Mouse (Mus musculus) kidney, embryonic 16.5 days (tissue): Measurements from ENCODE around the gene Vipr2. TPM values are rescaled to one million over a fixed set of nuclear protein-coding genes. Genes with fewer than 3 reads are reported as not detected.

Experiments
- ATAC-seq: fragments of 200-750 bp; cut with Nextera tagmentation; 2 replicates; pipeline ENCODE4 v1.8.0; 2017; ENCODE audit warnings: moderate TSS enrichment; ENCODE audit not compliant: low FRiP score, low TSS enrichment
- H3K27ac ChIP-seq: fragments of 300-500 bp; sonication (generic); 2 replicates; pipeline ENCODE4 v1.5.1; 2014; ENCODE audit warnings: low read length
- H3K27me3 ChIP-seq: fragments of 300-500 bp; sonication (generic); 2 replicates; pipeline ENCODE4 v1.6.1; 2014; ENCODE audit warnings: low read length, control low read depth, mixed read lengths; ENCODE audit not compliant: insufficient read depth
- H3K36me3 ChIP-seq: fragments of 300-500 bp; sonication (generic); 2 replicates; pipeline ENCODE4 v1.6.1; 2014; ENCODE audit warnings: low read length, control low read depth, mixed read lengths; ENCODE audit not compliant: insufficient read depth
- H3K4me1 ChIP-seq: fragments of 300-500 bp; sonication (generic); 2 replicates; pipeline ENCODE4 v1.6.1; 2014; ENCODE audit warnings: low read length, control low read depth, mixed read lengths; ENCODE audit not compliant: insufficient read depth
- H3K4me2 ChIP-seq: fragments of 300-500 bp; sonication (generic); replicated peaks from 2 replicates; pipeline ENCODE4 v1.6.1; 2014; ENCODE audit warnings: low read depth, low read length
- H3K4me3 ChIP-seq: fragments of 300-500 bp; sonication (generic); 2 replicates; pipeline ENCODE4 v1.5.1; 2014; ENCODE audit warnings: mild to moderate bottlenecking, low read length
- H3K9ac ChIP-seq: fragments of 300-500 bp; sonication (generic); replicated peaks from 2 replicates; pipeline ENCODE4 v1.6.1; 2014; ENCODE audit warnings: low read length
- H3K9me3 ChIP-seq: fragments of 300-500 bp; sonication (generic); 2 replicates; pipeline ENCODE4 v1.6.1; 2016; ENCODE audit warnings: low read length, control low read depth
- WGBS: fragments of 180-500 bp; shearing (Covaris S2); extraction: QIAGEN DNeasy Blood & Tissue Kit; methylation state at CpG from one replicate; pipeline ENCODE4 v1.1.7; 2014; 5-methylcytosine and 5-hydroxymethylcytosine counted together
- polyA plus RNA-seq: library from polyadenylated mRNA; unstranded; fragments of >200 nt; fragmentation: Nextera tagmentation; extraction: Ambion mirVana; gene quantifications from 2 replicates; pipeline ENCODE4 v1.2.1, GENCODE M21; 2015

Gene Vipr2
- polyA plus RNA-seq, 1 experiment from 2014 or later = 1.2 TPM

DNA sequence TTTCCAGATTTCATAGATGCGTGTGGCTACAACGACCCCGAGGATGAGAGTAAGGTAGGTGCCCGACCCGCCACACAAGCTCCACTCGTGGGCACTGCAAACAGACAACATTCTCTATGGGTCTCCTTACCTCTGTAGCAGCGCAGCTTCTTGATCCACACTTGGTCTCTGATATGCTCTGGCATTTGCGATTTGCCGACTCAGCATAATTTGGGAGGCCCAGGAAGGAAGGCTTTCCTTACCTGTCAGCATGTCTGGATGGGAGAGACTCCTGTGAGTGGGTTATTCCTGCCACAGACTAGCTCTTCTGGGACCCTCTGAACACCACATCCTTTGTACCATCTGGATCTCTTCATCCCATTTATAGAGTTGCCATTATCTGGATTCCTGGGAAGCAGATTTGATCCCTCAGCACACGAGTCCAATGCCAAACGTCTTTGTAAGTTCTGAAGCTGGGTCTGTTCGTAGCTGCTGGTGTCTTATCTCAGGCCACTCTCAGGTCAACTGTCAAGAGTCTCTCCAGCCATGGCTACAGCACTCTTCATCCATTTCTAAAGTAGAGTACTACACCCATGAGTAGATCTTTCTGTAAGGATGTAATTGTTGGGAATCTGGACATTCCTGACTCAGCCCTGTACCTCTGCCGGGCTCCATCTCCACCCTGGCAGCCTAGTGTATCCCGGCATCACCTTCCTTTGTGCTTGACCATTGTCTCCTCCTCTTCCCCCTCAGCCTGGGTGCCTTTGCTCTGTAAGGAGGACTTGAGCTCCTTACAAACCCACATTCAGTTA lies 17.4 kb downstream of the Vipr2 start:
- no peak overlapping the region for H3K4me3 ChIP-seq
- 86% methylated on average over 14 of the region's 14 CpGs for WGBS
- no peaks in the 10 kb centered on the region for H3K36me3 ChIP-seq
- no peak for ATAC-seq
- no peak overlapping the region for H3K9ac ChIP-seq
- no peaks in the 10 kb centered on the region for H3K27me3 ChIP-seq
- H3K9me3 ChIP-seq = no peaks in the 10 kb centered on the region
- no peak overlapping the region for H3K27ac ChIP-seq
- H3K4me2 ChIP-seq = no peak overlapping the region
- H3K4me1 ChIP-seq = no peaks in the 10 kb centered on the region

DNA sequence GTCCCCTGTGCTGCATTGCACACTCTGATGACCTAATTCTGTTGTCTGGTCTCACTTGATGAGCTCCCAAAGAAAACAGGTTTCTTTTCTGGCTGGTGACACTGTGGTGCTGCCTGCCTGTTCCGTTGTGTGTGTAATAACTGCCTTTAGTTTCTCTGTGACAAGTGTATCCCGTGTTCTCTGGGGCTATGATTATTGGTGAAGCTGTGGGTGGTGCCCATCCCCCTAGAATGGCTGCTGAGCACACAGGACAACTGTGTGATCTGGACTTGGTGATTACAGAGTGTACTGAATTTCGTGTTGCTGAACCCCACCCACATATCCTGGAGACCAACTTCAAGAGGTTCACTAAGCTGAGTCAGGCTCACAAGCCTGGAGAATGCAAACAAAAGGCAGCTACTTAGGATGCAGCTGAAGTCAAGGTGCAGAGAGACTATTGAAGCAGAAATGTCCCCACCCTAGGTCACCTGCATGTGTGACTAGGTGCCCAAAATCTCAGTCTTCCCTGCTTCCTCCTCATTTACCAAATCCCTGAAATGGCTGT lies 18.9 kb downstream of the Vipr2 start:
- Histone ChIP-seq H3K27me3 (no peaks in the 10 kb centered on the region), H3K9ac (no peak overlapping the region), H3K4me3 (no peak overlapping the region), H3K9me3 (no peaks in the 10 kb centered on the region), H3K36me3 (no peaks in the 10 kb centered on the region), H3K4me2 (no peak overlapping the region), H3K4me1 (no peaks in the 10 kb centered on the region), H3K27ac (no peak overlapping the region)
- no peak for ATAC-seq
- 71% methylated on average over 3 of the region's 3 CpGs for WGBS

DNA sequence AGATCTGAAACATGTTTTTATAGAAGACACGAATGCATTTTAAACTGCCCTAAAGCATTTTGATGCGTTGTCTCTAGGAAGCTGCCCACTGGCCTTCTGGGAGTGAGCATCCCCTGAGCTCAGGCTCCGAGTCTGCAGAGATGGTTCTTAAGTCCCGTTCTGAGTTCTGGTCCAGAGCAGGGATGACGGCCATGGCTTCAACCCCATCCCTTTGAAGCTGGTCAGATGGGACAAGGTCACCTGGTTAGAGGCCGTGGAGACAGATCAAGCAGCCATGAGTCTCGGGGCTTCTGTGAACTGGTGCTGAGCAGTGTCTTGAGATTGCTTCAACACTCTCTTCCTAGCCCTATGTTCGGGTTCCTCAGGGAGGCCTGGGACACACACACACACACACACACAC lies 19.6 kb downstream of the Vipr2 start:
- Histone ChIP-seq H3K4me1 (no peaks in the 10 kb centered on the region), H3K27ac (no peak overlapping the region), H3K36me3 (no peaks in the 10 kb centered on the region), H3K9ac (no peak overlapping the region), H3K4me2 (no peak overlapping the region), H3K27me3 (no peaks in the 10 kb centered on the region), H3K4me3 (no peak overlapping the region), H3K9me3 (no peaks in the 10 kb centered on the region)
- no peak for ATAC-seq
- 82% methylated on average over 8 of the region's 8 CpGs for WGBS

DNA sequence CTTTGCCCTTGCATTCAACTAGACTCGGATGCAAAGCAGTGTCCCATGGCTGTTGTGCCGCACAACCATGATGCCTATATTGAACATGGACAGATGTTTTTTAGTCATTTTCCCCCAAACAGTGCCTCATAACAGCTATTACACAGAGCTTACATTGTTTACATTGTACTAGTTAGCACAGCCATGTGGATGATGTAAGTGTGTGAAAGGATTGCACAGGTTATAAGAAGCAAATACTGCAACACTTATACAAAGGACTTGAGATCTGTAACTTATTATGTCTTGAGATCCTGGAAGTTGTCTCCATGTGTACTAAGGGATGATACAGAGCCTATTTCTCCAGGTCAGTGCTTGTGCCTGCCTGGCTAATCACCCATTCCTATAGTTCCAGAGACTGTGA lies 24.4 kb downstream of the Vipr2 start:
- H3K9me3 ChIP-seq = no peaks in the 10 kb centered on the region
- no peaks in the 10 kb centered on the region for H3K36me3 ChIP-seq
- no peak overlapping the region for H3K4me3 ChIP-seq
- H3K4me1 ChIP-seq = no peaks in the 10 kb centered on the region
- H3K27ac ChIP-seq = no peak overlapping the region
- 90% methylated on average over 2 of the region's 2 CpGs for WGBS
- no peak overlapping the region for H3K4me2 ChIP-seq
- no peaks in the 10 kb centered on the region for H3K27me3 ChIP-seq
- no peak for ATAC-seq
- no peak overlapping the region for H3K9ac ChIP-seq

DNA sequence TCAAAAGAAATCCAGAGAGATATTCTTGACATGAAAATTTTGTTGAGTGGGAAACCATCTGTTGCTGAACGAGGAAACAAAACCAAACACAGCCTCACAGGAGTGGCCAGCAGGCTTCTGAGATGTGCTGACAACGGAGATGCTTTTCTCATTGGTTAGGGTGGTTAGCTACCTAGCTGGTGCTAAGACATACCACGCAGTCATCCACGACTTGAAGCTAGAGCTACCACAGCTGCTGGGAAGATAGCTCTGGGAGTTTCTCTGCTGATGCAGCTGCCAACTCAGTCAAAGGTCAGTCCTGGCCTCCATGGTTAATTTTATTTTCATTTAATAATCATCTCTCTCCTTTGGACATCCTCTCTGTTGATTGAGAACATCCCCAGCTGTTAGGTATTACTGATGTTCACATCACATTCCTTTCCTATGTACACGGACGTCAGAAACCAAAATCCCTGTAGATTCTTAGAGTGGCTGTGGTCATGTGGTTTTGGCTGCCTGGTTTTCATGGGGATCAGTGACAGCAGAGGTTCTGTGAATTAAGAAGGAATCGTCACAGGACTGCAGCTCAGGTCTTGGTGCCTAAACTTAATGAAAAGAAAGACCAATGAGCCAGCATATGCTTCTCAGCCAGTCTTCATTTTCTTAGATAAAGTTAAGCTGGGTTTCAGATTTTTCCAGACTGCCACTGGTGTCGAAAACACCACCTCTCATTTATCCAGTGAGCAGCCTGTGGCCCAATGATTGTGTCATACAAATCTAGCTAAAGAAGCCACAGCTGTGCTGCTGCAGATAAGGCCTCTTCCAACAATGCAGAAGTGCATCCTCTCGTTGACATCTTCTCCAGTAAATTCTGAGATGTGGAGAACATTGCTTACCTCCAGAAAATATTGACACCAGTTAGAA lies 32.2 kb downstream of the Vipr2 start:
- 80% methylated on average over 9 of the region's 9 CpGs for WGBS
- Histone ChIP-seq H3K4me1 (no peaks in the 10 kb centered on the region), H3K27me3 (no peaks in the 10 kb centered on the region), H3K27ac (no peak overlapping the region), H3K4me3 (no peak overlapping the region), H3K4me2 (no peak overlapping the region), H3K36me3 (no peaks in the 10 kb centered on the region), H3K9ac (no peak overlapping the region), H3K9me3 (peaks cover 7% of the 10 kb centered on the region; the same call in 1 of the 2 replicates)
- no peak for ATAC-seq

DNA sequence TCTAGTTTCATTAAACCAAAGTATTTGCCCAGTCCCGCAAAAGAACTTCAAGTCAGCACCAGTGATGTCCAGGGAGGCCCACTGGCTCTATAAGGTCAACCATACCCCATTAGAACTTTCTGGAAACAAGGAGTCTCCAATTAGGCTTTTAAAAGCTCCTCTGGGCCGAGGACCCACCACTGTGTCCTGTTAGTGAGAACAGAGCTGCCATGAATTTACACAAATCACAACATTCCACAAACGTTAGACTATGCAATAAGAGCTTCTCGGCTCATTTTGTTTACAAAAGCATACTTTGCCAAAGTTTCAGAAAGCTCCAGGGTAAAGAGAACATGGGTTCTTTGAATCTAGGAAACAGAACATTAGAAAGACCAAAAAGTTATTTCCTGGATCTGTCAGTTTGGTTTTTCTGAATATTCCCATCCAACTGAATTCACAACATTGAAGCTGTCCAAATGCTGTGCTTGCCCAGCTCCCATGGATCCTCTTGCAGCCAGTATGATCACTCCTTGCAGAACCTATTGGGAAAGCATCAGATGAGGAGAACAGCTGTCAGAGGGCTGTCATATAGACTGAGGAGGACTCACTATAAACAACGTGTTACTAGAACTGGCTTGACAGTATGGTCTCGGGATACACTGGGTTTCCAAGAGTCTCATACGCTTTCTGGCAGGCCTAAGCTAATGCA lies 33.6 kb downstream of the Vipr2 start:
- no peak overlapping the region for H3K9ac ChIP-seq
- H3K36me3 ChIP-seq = no peaks in the 10 kb centered on the region
- H3K9me3 ChIP-seq = peaks cover 7% of the 10 kb centered on the region; the same call in 1 of the 2 replicates
- H3K4me2 ChIP-seq = no peak overlapping the region
- WGBS = 75% methylated on average over 7 of the region's 7 CpGs
- no peak overlapping the region for H3K27ac ChIP-seq
- H3K4me3 ChIP-seq = no peak overlapping the region
- H3K27me3 ChIP-seq = no peaks in the 10 kb centered on the region
- H3K4me1 ChIP-seq = no peaks in the 10 kb centered on the region
- ATAC-seq = no peak

DNA sequence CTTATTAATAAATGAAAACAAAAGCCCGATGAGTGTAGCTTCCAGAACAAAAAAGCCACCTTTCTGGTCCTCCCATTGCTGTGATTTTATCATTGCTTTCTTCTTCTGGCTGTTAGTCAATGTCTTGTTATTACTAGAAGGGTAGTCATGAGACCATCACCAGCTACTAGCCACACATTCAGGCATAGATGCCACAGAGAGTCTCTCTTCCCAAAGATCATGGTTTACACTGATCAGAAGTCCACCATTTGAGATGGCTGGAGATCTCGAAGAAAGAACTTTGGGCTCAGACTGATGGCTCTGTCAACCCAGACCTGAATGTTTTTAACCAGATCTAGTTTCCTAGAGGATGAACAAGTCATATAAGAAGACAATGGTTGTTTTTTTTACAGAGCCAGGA lies 38.3 kb downstream of the Vipr2 start:
- H3K27ac ChIP-seq = no peak overlapping the region
- no peaks in the 10 kb centered on the region for H3K4me1 ChIP-seq
- ATAC-seq = no peak
- H3K9me3 ChIP-seq = no peaks in the 10 kb centered on the region
- no peak overlapping the region for H3K4me2 ChIP-seq
- H3K4me3 ChIP-seq = no peak overlapping the region
- no peaks in the 10 kb centered on the region for H3K27me3 ChIP-seq
- WGBS = 94% methylated on average over 2 of the region's 2 CpGs
- no peaks in the 10 kb centered on the region for H3K36me3 ChIP-seq
- H3K9ac ChIP-seq = no peak overlapping the region

DNA sequence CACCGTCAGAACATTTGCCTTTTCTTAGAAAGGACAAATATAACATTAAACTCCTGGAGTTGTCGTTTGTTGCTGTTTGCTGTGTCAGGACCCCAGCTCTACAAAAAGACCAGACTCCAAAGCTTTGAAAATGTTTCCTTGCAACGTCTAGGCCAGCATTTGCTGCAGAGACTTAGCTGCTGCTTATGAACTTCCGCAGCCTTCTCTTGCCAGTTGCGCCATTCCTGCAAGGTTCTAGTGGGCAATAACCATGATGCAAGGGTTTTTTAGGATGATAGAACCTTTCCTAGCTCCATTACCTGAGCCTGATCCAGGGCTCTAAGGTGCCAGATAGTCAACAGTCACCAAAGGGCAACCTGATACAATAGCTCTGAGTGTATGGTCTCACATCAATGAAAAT lies 38.9 kb downstream of the Vipr2 start:
- no peaks in the 10 kb centered on the region for H3K36me3 ChIP-seq
- 87% methylated on average over 5 of the region's 5 CpGs for WGBS
- no peak for ATAC-seq
- H3K27ac ChIP-seq = no peak overlapping the region
- H3K9ac ChIP-seq = no peak overlapping the region
- no peaks in the 10 kb centered on the region for H3K9me3 ChIP-seq
- H3K4me2 ChIP-seq = no peak overlapping the region
- H3K4me1 ChIP-seq = no peaks in the 10 kb centered on the region
- H3K4me3 ChIP-seq = no peak overlapping the region
- no peaks in the 10 kb centered on the region for H3K27me3 ChIP-seq

DNA sequence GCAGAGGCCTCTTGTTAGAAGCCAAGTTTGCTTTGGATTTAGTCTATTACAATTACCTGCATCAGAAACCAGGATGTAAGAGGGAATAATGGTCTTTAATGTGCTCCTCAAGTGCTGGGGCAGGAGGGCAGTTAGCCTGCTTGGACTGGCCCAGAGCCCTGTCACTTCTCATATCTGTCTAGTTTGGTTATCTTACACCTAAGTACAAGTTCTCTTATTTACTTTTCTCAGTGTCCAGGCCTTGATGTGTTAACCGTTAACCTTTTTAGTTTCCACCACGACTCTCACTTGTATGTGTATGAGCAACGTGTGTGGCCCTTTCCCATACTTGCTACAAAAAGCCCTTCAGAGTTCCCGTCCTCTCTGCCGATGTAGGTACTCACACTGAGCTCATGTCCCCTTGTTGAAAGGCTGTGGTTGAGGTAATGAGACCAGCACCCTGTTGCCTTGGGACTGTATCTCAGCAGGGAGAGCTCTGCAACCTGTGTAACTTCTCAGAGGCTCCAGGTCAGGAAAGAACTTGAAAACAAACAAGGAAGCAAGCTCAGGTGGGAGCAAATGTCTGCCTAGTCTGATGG lies 39.9 kb downstream of the Vipr2 start:
- H3K4me3 ChIP-seq = no peak overlapping the region
- H3K4me2 ChIP-seq = no peak overlapping the region
- no peak overlapping the region for H3K9ac ChIP-seq
- ATAC-seq = no peak
- H3K4me1 ChIP-seq = no peaks in the 10 kb centered on the region
- no peaks in the 10 kb centered on the region for H3K36me3 ChIP-seq
- 67% methylated on average over 5 of the region's 5 CpGs for WGBS
- H3K27me3 ChIP-seq = no peaks in the 10 kb centered on the region
- H3K27ac ChIP-seq = no peak overlapping the region
- no peaks in the 10 kb centered on the region for H3K9me3 ChIP-seq
